Mouse (Mus musculus): Measurements from ENCODE around the gene Gm7030. TPM values are rescaled to one million over a fixed set of nuclear protein-coding genes. Genes with fewer than 3 reads are reported as not detected.
"Not testable (repeated sequence)": the region's sequence is repeated elsewhere in the genome, so short reads cannot be mapped to it uniquely, and the experiment has no call there.

The Gm7030 gene
- polyA plus RNA-seq, 1 experiment from 2014 or later = not detected

GRCm38 (mm10) chr17:36157782-36158181 is 28.6 kb upstream of the Gm7030 start:
- Histone ChIP-seq H3K9ac (replicated peaks; ENCODE audit: low read depth) (0 out of 2 replicates have a peak overlapping the region, but pooled peaks have one; percentile 26), H3K4me2 (replicated peaks; ENCODE audit: low read depth, low read length) (peak overlapping the region; percentile 56), H3K4me3 (ENCODE audit: low read depth, low read length) (peak overlapping the region; percentile 23)
- DNase-seq (ENCODE audit: low spot score) (peak; percentile 15), ATAC-seq (0 out of 2 replicates have a peak, but pooled peaks have one; percentile 11)
- H3K4me1 ChIP-seq (ENCODE audit: insufficient read depth, low read depth, low read length); H3K9me3 ChIP-seq (ENCODE audit: low read length); H3K27me3 ChIP-seq (replicated peaks; ENCODE audit: insufficient read depth, low read length); H3K36me3 ChIP-seq (ENCODE audit: insufficient read depth, low read length); H3K27ac ChIP-seq (ENCODE audit: low read length): not testable (repeated sequence)
- TF ChIP-seq CTCF (IDR thresholded peaks at IDR 0.05) = peak; percentile 18; the same call in 1 of the 2 replicates
- 1% methylated on average over 30 of the region's 36 CpGs for WGBS

- H3K9ac ChIP-seq (replicated peaks; ENCODE audit: low read depth) = no peak overlapping the region
- H3K27ac ChIP-seq (ENCODE audit: low read length) = no peak overlapping the region
- 10% methylated on average over 3 of the region's 3 CpGs for WGBS
- TF ChIP-seq CTCF (IDR thresholded peaks at IDR 0.05) (peak; percentile 25; the same call in 1 of the 2 replicates), EP300 (IDR thresholded peaks at IDR 0.05) (no peak)
- peak; percentile 72 for DNase-seq (ENCODE audit: low spot score)
- ATAC-seq = peak; percentile 91
- no peaks in the 10 kb centered on the region for H3K4me1 ChIP-seq (ENCODE audit: insufficient read depth, low read depth, low read length)
- H3K4me3 ChIP-seq (ENCODE audit: low read depth, low read length) = no peak overlapping the region
- H3K9me3 ChIP-seq (ENCODE audit: low read length) = no peaks in the 10 kb centered on the region
- H3K4me2 ChIP-seq (replicated peaks; ENCODE audit: low read depth, low read length) = peak overlapping the region; percentile 39
- no peaks in the 10 kb centered on the region for H3K36me3 ChIP-seq (ENCODE audit: insufficient read depth, low read length)
- no peaks in the 10 kb centered on the region for H3K27me3 ChIP-seq (replicated peaks; ENCODE audit: insufficient read depth, low read length)
Measured at GRCm38 (mm10) chr17:36154271-36155149, 25.3 kb upstream of the Gm7030 start.

- WGBS = 29% methylated on average over 4 of the region's 4 CpGs
- H3K36me3 ChIP-seq (ENCODE audit: insufficient read depth, low read length); H3K27ac ChIP-seq (ENCODE audit: low read length); H3K27me3 ChIP-seq (replicated peaks; ENCODE audit: insufficient read depth, low read length); H3K9me3 ChIP-seq (ENCODE audit: low read length); H3K9ac ChIP-seq (replicated peaks; ENCODE audit: low read depth); H3K4me1 ChIP-seq (ENCODE audit: insufficient read depth, low read depth, low read length); H3K4me3 ChIP-seq (ENCODE audit: low read depth, low read length); H3K4me2 ChIP-seq (replicated peaks; ENCODE audit: low read depth, low read length); DNase-seq (ENCODE audit: low spot score); ATAC-seq: not testable (repeated sequence)
Measured at GRCm38 (mm10) chr17:36151200-36151599, 22.0 kb upstream of the Gm7030 start.

- H3K27ac ChIP-seq (ENCODE audit: low read length); ATAC-seq; H3K4me2 ChIP-seq (replicated peaks; ENCODE audit: low read depth, low read length); H3K9me3 ChIP-seq (ENCODE audit: low read length); H3K36me3 ChIP-seq (ENCODE audit: insufficient read depth, low read length); H3K27me3 ChIP-seq (replicated peaks; ENCODE audit: insufficient read depth, low read length); H3K9ac ChIP-seq (replicated peaks; ENCODE audit: low read depth); H3K4me3 ChIP-seq (ENCODE audit: low read depth, low read length); DNase-seq (ENCODE audit: low spot score); H3K4me1 ChIP-seq (ENCODE audit: insufficient read depth, low read depth, low read length): not testable (repeated sequence)
- 76% methylated on average over 5 of the region's 5 CpGs for WGBS
Measured at GRCm38 (mm10) chr17:36148468-36148867, 19.2 kb upstream of the Gm7030 start.

GRCm38 (mm10) chr17:36146937-36147336 is 17.7 kb upstream of the Gm7030 start:
- not testable (repeated sequence) for DNase-seq (ENCODE audit: low spot score); ATAC-seq
- 63% methylated on average over 1 of the region's 1 CpGs for WGBS

GRCm38 (mm10) chr17:36145861-36146156 is 16.6 kb upstream of the Gm7030 start:
- not testable (repeated sequence) for H3K4me1 ChIP-seq (ENCODE audit: insufficient read depth, low read depth, low read length); H3K9me3 ChIP-seq (ENCODE audit: low read length); ATAC-seq; H3K36me3 ChIP-seq (ENCODE audit: insufficient read depth, low read length); DNase-seq (ENCODE audit: low spot score); H3K27me3 ChIP-seq (replicated peaks; ENCODE audit: insufficient read depth, low read length); H3K27ac ChIP-seq (ENCODE audit: low read length)
- 4% methylated on average over 12 of the region's 13 CpGs for WGBS
- Histone ChIP-seq H3K4me2 (replicated peaks; ENCODE audit: low read depth, low read length) (peak overlapping the region; percentile 75), H3K4me3 (ENCODE audit: low read depth, low read length) (peak overlapping the region; percentile 59), H3K9ac (replicated peaks; ENCODE audit: low read depth) (peak overlapping the region; percentile 39)

More at GRCm38 (mm10) chr17:36146937-36147336, 17.7 kb upstream of the Gm7030 start:
- not testable (repeated sequence) for H3K9ac ChIP-seq (replicated peaks; ENCODE audit: low read depth); H3K4me3 ChIP-seq (ENCODE audit: low read depth, low read length); H3K27ac ChIP-seq (ENCODE audit: low read length); H3K36me3 ChIP-seq (ENCODE audit: insufficient read depth, low read length); H3K9me3 ChIP-seq (ENCODE audit: low read length); H3K27me3 ChIP-seq (replicated peaks; ENCODE audit: insufficient read depth, low read length); H3K4me1 ChIP-seq (ENCODE audit: insufficient read depth, low read depth, low read length); H3K4me2 ChIP-seq (replicated peaks; ENCODE audit: low read depth, low read length)

All from lung, postnatal 0 days (tissue).